Mouse (Mus musculus) cortical plate, adult 2 months (tissue): ENCODE measurements around the gene Il1rl2. TPM values are rescaled to one million over a fixed set of nuclear protein-coding genes. Genes with fewer than 3 reads are reported as not detected.

ENCODE experiments used
- H3K27ac ChIP-seq: fragments of 200-500 bp; 2 replicates; pipeline ENCODE4 v1.5.1; 2012; ENCODE audit warnings: low read length, control low read depth, inconsistent platforms; ENCODE audit not compliant: insufficient read depth
- H3K4me1 ChIP-seq: fragments of 200-500 bp; 2 replicates; pipeline ENCODE4 v1.6.1; 2011; ENCODE audit warnings: low read length; ENCODE audit not compliant: control insufficient read depth, insufficient read depth
- H3K4me3 ChIP-seq: fragments of 200-500 bp; 2 replicates; pipeline ENCODE4 v1.5.1; 2011; ENCODE audit warnings: mild to moderate bottlenecking, low read length, control low read depth; ENCODE audit not compliant: insufficient read depth
- CTCF ChIP-seq: fragments of 200-500 bp; IDR thresholded peaks from 2 replicates; pipeline ENCODE4 v1.5.1; 2011; ENCODE audit warnings: mild to moderate bottlenecking, control low read depth, low read length; ENCODE audit not compliant: insufficient read depth; ENCODE audit errors: extremely low read depth
- POLR2A ChIP-seq: fragments of 200-500 bp; IDR thresholded peaks from 2 replicates; pipeline ENCODE4 v1.6.1; 2011; ENCODE audit warnings: mild to moderate bottlenecking, low read length, control low read depth; ENCODE audit not compliant: insufficient read depth; ENCODE audit errors: extremely low read depth
- polyA plus RNA-seq: library from polyadenylated mRNA; depleted of rRNA; stranded (reverse); fragments of >200 nt; gene quantifications from 2 replicates; pipeline ENCODE4 v1.2.3, GENCODE M21; 2012

Il1rl2 gene
- polyA plus RNA-seq, 1 experiment, result 0.65 TPM

- TF ChIP-seq POLR2A, result no peak
- no peak for TF ChIP-seq CTCF
- Histone ChIP-seq H3K4me3 (no peak overlapping the region), H3K27ac (no peak overlapping the region), H3K4me1 (no peaks in the 10 kb centered on the region)
Measured at GRCm38 (mm10) chr1:40352158-40352903, 27.9 kb downstream of the Il1rl2 start.

GRCm38 (mm10) chr1:40352904-40353286 lies 28.5 kb downstream of the Il1rl2 start:
- Histone ChIP-seq H3K4me3 (no peak overlapping the region), H3K4me1 (no peaks in the 10 kb centered on the region), H3K27ac (no peak overlapping the region)
- no peak for TF ChIP-seq POLR2A
- TF ChIP-seq CTCF, result no peak

GRCm38 (mm10) chr1:40354665-40355064 lies 30.3 kb downstream of the Il1rl2 start:
- H3K4me1 ChIP-seq, result no peaks in the 10 kb centered on the region
- TF ChIP-seq POLR2A (no peak), CTCF (no peak)
- no peak overlapping the region for H3K4me3 ChIP-seq
- H3K27ac ChIP-seq, result no peak overlapping the region

- TF ChIP-seq CTCF (no peak), POLR2A (no peak)
- Histone ChIP-seq H3K4me3 (no peak overlapping the region), H3K27ac (no peak overlapping the region), H3K4me1 (no peaks in the 10 kb centered on the region)
Measured at GRCm38 (mm10) chr1:40355431-40355843, 31.0 kb downstream of the Il1rl2 start.

GRCm38 (mm10) chr1:40355904-40356521 lies 31.6 kb downstream of the Il1rl2 start:
- Histone ChIP-seq H3K27ac (no peak overlapping the region), H3K4me1 (no peaks in the 10 kb centered on the region), H3K4me3 (no peak overlapping the region)
- TF ChIP-seq CTCF, result no peak
- no peak for TF ChIP-seq POLR2A

GRCm38 (mm10) chr1:40357921-40358320 lies 33.5 kb downstream of the Il1rl2 start:
- H3K4me3 ChIP-seq, result no peak overlapping the region
- H3K27ac ChIP-seq, result no peak overlapping the region
- TF ChIP-seq POLR2A (no peak), CTCF (no peak)
- H3K4me1 ChIP-seq, result 0 out of 2 replicates have a peak, but pooled peaks cover 1% of the 10 kb centered on the region

- no peak for TF ChIP-seq CTCF
- no peak overlapping the region for H3K4me3 ChIP-seq
- no peak overlapping the region for H3K27ac ChIP-seq
- 0 out of 2 replicates have a peak, but pooled peaks cover 1% of the 10 kb centered on the region for H3K4me1 ChIP-seq
Measured at GRCm38 (mm10) chr1:40358351-40358750, 33.9 kb downstream of the Il1rl2 start.

- H3K27ac ChIP-seq, result no peak overlapping the region
- no peak for TF ChIP-seq POLR2A
- no peak for TF ChIP-seq CTCF
- H3K4me1 ChIP-seq, result 0 out of 2 replicates have a peak, but pooled peaks cover 1% of the 10 kb centered on the region
- no peak overlapping the region for H3K4me3 ChIP-seq
Measured at GRCm38 (mm10) chr1:40358771-40359181, 34.4 kb downstream of the Il1rl2 start.

GRCm38 (mm10) chr1:40359731-40360130 lies 35.3 kb downstream of the Il1rl2 start:
- Histone ChIP-seq H3K4me1 (0 out of 2 replicates have a peak, but pooled peaks cover 1% of the 10 kb centered on the region), H3K4me3 (no peak overlapping the region), H3K27ac (no peak overlapping the region)
- TF ChIP-seq CTCF, result no peak
- no peak for TF ChIP-seq POLR2A

GRCm38 (mm10) chr1:40360969-40361368 lies 36.6 kb downstream of the Il1rl2 start:
- Histone ChIP-seq H3K4me3 (no peak overlapping the region), H3K4me1 (0 out of 2 replicates have a peak, but pooled peaks cover 1% of the 10 kb centered on the region), H3K27ac (no peak overlapping the region)
- TF ChIP-seq CTCF, result no peak
- TF ChIP-seq POLR2A, result no peak
